Mouse (Mus musculus) macrophage (primary cell): ENCODE data around the gene Kbtbd6. TPM values are rescaled to one million over a fixed set of nuclear protein-coding genes. Genes with fewer than 3 reads are reported as not detected.
A peak's percentile ranks its signal among the peaks of the same experiment; 100 is the strongest.

Source experiments
- H3K27ac ChIP-seq: fragments of 350-480 bp; formaldehyde crosslinking; 2 replicates; pipeline ENCODE4 v1.9.0; 2021
- H3K36me3 ChIP-seq: fragments of 350-480 bp; formaldehyde crosslinking; 2 replicates; pipeline ENCODE4 v1.9.0; 2021; ENCODE audit errors: inconsistent target
- H3K4me3 ChIP-seq: fragments of 350-480 bp; formaldehyde crosslinking; 2 replicates; pipeline ENCODE4 v1.9.0; 2021; ENCODE audit errors: inconsistent target
- H3K79me2 ChIP-seq: fragments of 350-480 bp; formaldehyde crosslinking; 2 replicates; pipeline ENCODE4 v1.9.0; 2021; ENCODE audit errors: inconsistent target
- WGBS: methylation state at CpG from one replicate; pipeline ENCODE4 v1.1.7; 2026; ENCODE audit warnings: inconsistent platforms; ENCODE audit not compliant: missing documents; 5-methylcytosine and 5-hydroxymethylcytosine counted together
- polyA plus RNA-seq: library from polyadenylated mRNA; stranded (reverse); fragments of 250-400 nt; gene quantifications from 3 replicates; pipeline ENCODE4 v1.2.4, GENCODE M21; 2018; ENCODE audit warnings: inconsistent platforms

Gene Kbtbd6
- polyA plus RNA-seq, 1 experiment from 2014 or later = 0.19 TPM

DNA sequence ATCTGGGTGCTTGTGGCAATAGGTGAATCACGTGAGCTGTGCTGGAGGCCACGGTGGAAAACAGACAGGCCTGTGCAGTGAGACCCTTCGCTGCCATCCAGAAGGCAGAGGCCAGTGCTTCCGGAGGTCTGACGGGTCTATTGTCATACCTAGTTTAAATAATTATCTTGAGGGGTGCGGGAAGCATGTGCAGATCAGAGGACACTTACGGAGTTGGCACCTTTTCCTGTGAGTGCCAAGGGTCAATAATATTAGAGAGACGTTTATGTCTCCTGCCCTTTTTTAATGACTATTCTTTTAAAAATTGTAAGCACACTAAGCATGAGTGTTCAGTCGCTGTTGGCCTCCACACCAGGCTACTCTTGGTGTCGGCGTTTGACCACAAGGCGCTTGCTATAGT lies 37.5 kb downstream of the Kbtbd6 start:
- H3K36me3 ChIP-seq = peaks cover 4% of the 10 kb centered on the region; the same call in 1 of the 2 replicates
- H3K27ac ChIP-seq = no peak overlapping the region
- peaks cover 100% of the 10 kb centered on the region for H3K79me2 ChIP-seq
- 97% methylated on average over 12 of the region's 12 CpGs for WGBS
- no peak overlapping the region for H3K4me3 ChIP-seq

- peaks cover 100% of the 10 kb centered on the region for H3K79me2 ChIP-seq
- WGBS = 85% methylated on average over 3 of the region's 3 CpGs
- no peak overlapping the region for H3K4me3 ChIP-seq
- H3K36me3 ChIP-seq = peaks cover 4% of the 10 kb centered on the region; the same call in 1 of the 2 replicates
- no peak overlapping the region for H3K27ac ChIP-seq
Observed at GRCm38 (mm10) chr14:79490246-79490645, 38.6 kb downstream of the Kbtbd6 start.

GRCm38 (mm10) chr14:79494349-79494748 lies 42.7 kb downstream of the Kbtbd6 start:
- peaks cover 4% of the 10 kb centered on the region; the same call in 1 of the 2 replicates for H3K36me3 ChIP-seq
- H3K4me3 ChIP-seq = no peak overlapping the region
- H3K79me2 ChIP-seq = peaks cover 97% of the 10 kb centered on the region
- 93% methylated on average over 6 of the region's 6 CpGs for WGBS
- no peak overlapping the region for H3K27ac ChIP-seq

DNA sequence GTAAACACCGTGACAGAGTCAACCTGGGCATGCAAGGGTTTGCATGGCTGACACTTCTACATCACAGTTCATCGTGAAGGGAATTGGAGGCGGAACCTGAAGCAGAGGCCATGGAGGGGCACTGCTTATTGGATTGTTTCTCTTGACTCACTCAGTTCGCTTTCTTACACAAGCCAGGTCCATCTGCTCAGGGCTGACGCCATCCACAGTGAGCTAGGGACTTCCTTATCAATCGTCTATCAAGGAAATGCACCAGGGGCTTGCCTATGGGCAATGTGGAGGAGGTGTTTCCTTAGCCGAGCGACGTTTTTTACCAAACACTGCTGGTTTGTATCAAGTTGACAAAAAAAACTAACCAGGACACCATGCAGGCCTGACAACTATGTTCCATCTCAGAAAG lies 47.7 kb downstream of the Kbtbd6 start:
- Histone ChIP-seq H3K4me3 (no peak overlapping the region), H3K79me2 (peaks cover 97% of the 10 kb centered on the region), H3K27ac (no peak overlapping the region), H3K36me3 (no peaks in the 10 kb centered on the region; the same call in 1 of the 2 replicates)
- WGBS = 62% methylated on average over 9 of the region's 9 CpGs

- Histone ChIP-seq H3K79me2 (peaks cover 97% of the 10 kb centered on the region), H3K36me3 (no peaks in the 10 kb centered on the region; the same call in 1 of the 2 replicates), H3K4me3 (no peak overlapping the region), H3K27ac (no peak overlapping the region)
- 37% methylated on average over 3 of the region's 4 CpGs for WGBS
Observed at GRCm38 (mm10) chr14:79500756-79501155, 49.1 kb downstream of the Kbtbd6 start.

GRCm38 (mm10) chr14:79503371-79504075 lies 51.9 kb downstream of the Kbtbd6 start:
- 73% methylated on average over 5 of the region's 5 CpGs for WGBS
- Histone ChIP-seq H3K79me2 (peaks cover 100% of the 10 kb centered on the region), H3K4me3 (no peak overlapping the region), H3K27ac (peak overlapping the region; percentile 61), H3K36me3 (no peaks in the 10 kb centered on the region)

Other genes starting within 250 kb of the Kbtbd6 start
- gene Zfp957, start 204.5 kb upstream of the Kbtbd6 start, polyA plus RNA-seq = not detected in 3 replicates
- 0.27 to 1.1 TPM (median 0.29 TPM) in 3 replicates for gene Rgcc, start 150.2 kb upstream of the Kbtbd6 start, polyA plus RNA-seq
- 9.8 to 15.1 TPM (median 10.7 TPM) in 3 replicates for gene Naa16, start 61.1 kb upstream of the Kbtbd6 start, polyA plus RNA-seq
- 6.9 to 8.0 TPM (median 7.7 TPM) in 3 replicates for gene Mtrf1, start 54.1 kb upstream of the Kbtbd6 start, polyA plus RNA-seq
- 5.1 to 8.0 TPM (median 7.5 TPM) in 3 replicates for gene Kbtbd7, start 25.3 kb upstream of the Kbtbd6 start, polyA plus RNA-seq
- 52.2 to 64.9 TPM (median 62.1 TPM) in 3 replicates for gene Elf1, start 29.4 kb downstream of the Kbtbd6 start, polyA plus RNA-seq
- gene Wbp4, start 29.7 kb downstream of the Kbtbd6 start, polyA plus RNA-seq = 29.1 to 84.4 TPM (median 35.1 TPM) in 3 replicates
- gene Sugt1, start 135.9 kb downstream of the Kbtbd6 start, polyA plus RNA-seq = 49.7 to 86.9 TPM (median 67.8 TPM) in 3 replicates
- gene Cnmd, start 210.3 kb downstream of the Kbtbd6 start, polyA plus RNA-seq = not detected in 3 replicates